Mouse (Mus musculus): Measurements from ENCODE around the gene Cd40. TPM values are rescaled to one million over a fixed set of nuclear protein-coding genes. Genes with fewer than 3 reads are reported as not detected.

The Cd40 gene
- total RNA-seq (2015) (0.84 TPM in 1 of 2 replicates, not detected in the other), total RNA-seq (2017) (0.92 TPM in 1 of 2 replicates, not detected in the other)

GRCm38 (mm10) chr2:165054888-165055852 is at the start of gene Cd40:
Cd40 (plus strand) TSS chr2:165055627.
- peak; percentile 61 for ATAC-seq (replicated peaks; ENCODE audit: poor library complexity)

- no peak for ATAC-seq (replicated peaks; ENCODE audit: poor library complexity)
Measured at GRCm38 (mm10) chr2:165006813-165007212, 48.6 kb upstream of the Cd40 start.

- ATAC-seq (replicated peaks; ENCODE audit: poor library complexity), result no peak
Measured at GRCm38 (mm10) chr2:165007986-165008385, 47.4 kb upstream of the Cd40 start.

GRCm38 (mm10) chr2:165009161-165009560 is 46.3 kb upstream of the Cd40 start:
- no peak for ATAC-seq (replicated peaks; ENCODE audit: poor library complexity)

GRCm38 (mm10) chr2:165009581-165009980 is 45.8 kb upstream of the Cd40 start:
- no peak for ATAC-seq (replicated peaks; ENCODE audit: poor library complexity)

- ATAC-seq (replicated peaks; ENCODE audit: poor library complexity), result no peak
Measured at GRCm38 (mm10) chr2:165010351-165010750, 45.1 kb upstream of the Cd40 start.

GRCm38 (mm10) chr2:165014935-165015334 is 40.5 kb upstream of the Cd40 start:
- ATAC-seq (replicated peaks; ENCODE audit: poor library complexity), result peak; percentile 61

- ATAC-seq (replicated peaks; ENCODE audit: poor library complexity), result no peak; the same call in 1 of the 2 replicates
Measured at GRCm38 (mm10) chr2:165020490-165020889, 34.9 kb upstream of the Cd40 start.

GRCm38 (mm10) chr2:165027163-165027562 is 28.3 kb upstream of the Cd40 start:
- 0 out of 2 replicates have a peak, but pooled peaks have one; percentile 29 for ATAC-seq (replicated peaks; ENCODE audit: poor library complexity)

GRCm38 (mm10) chr2:165032533-165032932 is 22.9 kb upstream of the Cd40 start:
- no peak for ATAC-seq (replicated peaks; ENCODE audit: poor library complexity)

GRCm38 (mm10) chr2:165033306-165033705 is 22.1 kb upstream of the Cd40 start:
- ATAC-seq (replicated peaks; ENCODE audit: poor library complexity), result no peak

- ATAC-seq (replicated peaks; ENCODE audit: poor library complexity), result peak; percentile 99
Measured at GRCm38 (mm10) chr2:165034131-165035057, 21.0 kb upstream of the Cd40 start, which contains the start of gene Ncoa5. Ncoa5 (minus strand) TSS chr2:165034867.

- ATAC-seq (replicated peaks; ENCODE audit: poor library complexity), result no peak
Measured at GRCm38 (mm10) chr2:165035058-165035431, 20.4 kb upstream of the Cd40 start.

- ATAC-seq (replicated peaks; ENCODE audit: poor library complexity), result no peak
Measured at GRCm38 (mm10) chr2:165037415-165037814, 18.0 kb upstream of the Cd40 start.

- no peak for ATAC-seq (replicated peaks; ENCODE audit: poor library complexity)
Measured at GRCm38 (mm10) chr2:165042126-165042525, 13.3 kb upstream of the Cd40 start.

GRCm38 (mm10) chr2:165043090-165043636 is 12.3 kb upstream of the Cd40 start:
- ATAC-seq (replicated peaks; ENCODE audit: poor library complexity), result peak; percentile 65

GRCm38 (mm10) chr2:165043729-165044128 is 11.7 kb upstream of the Cd40 start:
- ATAC-seq (replicated peaks; ENCODE audit: poor library complexity), result no peak

- no peak for ATAC-seq (replicated peaks; ENCODE audit: poor library complexity)
Measured at GRCm38 (mm10) chr2:165049044-165049443, 6.4 kb upstream of the Cd40 start.

GRCm38 (mm10) chr2:165050826-165051548 is 4.4 kb upstream of the Cd40 start:
- ATAC-seq (replicated peaks; ENCODE audit: poor library complexity), result no peak

GRCm38 (mm10) chr2:165051566-165051965 is 3.9 kb upstream of the Cd40 start:
- ATAC-seq (replicated peaks; ENCODE audit: poor library complexity), result 0 out of 2 replicates have a peak, but pooled peaks have one; percentile 23
